Mouse (Mus musculus): ENCODE measurements at regions not wholly inside any gene's neighbourhood (a gene's known extent, or its start where the extent isn't known, plus 50 kb on each side); places are given as distances from the start of the nearest gene placed in this dataset.

DNA sequence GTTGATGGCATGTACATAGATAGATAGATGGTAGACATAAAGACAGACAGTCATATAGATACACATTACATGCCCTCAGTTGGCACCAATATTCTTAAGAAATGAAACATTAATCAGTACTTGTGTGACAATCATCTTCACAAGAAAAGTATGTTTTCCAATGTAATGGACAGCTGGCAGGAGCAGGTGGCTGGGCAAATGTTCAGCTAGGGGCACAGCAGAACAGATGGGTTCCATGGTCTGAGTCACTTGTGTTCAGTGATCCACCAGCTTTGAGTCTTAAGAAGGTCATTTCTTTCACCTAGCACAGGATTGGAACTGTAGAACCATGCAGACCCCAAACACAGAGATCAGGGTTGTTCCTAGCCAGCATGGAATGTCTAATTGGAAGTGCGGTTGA, 2631.2 kb upstream of the 5930422O12Rik start:
- no peak for TF ChIP-seq CEBPB (IDR thresholded peaks at IDR 0.05; ENCODE audit: insufficient read depth, poor library complexity, severe bottlenecking)
- no peak for TF ChIP-seq MYOD1 (IDR thresholded peaks at IDR 0.05; ENCODE audit: control insufficient read depth in 1 of 3, insufficient read length in 2 of 3, low read depth in 2 of 3)
- no peak for TF ChIP-seq POLR2A (IDR thresholded peaks at IDR 0.05; ENCODE audit: insufficient read length, low read depth)
- no peak for TF ChIP-seq MYOG (IDR thresholded peaks at IDR 0.05; ENCODE audit: control insufficient read depth in 1 of 3, insufficient read depth in 1 of 3, insufficient read length in 2 of 3, low read depth in 2 of 3)
- no peak for TF ChIP-seq POLR2AphosphoS2 (IDR thresholded peaks at IDR 0.05; ENCODE audit: insufficient read length, low read depth)
- TF ChIP-seq TCF12 (IDR thresholded peaks at IDR 0.05; ENCODE audit: insufficient read depth, poor library complexity, severe bottlenecking), result no peak
- TF ChIP-seq USF1 (IDR thresholded peaks at IDR 0.05; ENCODE audit: low read depth), result no peak
- no peak for TF ChIP-seq SRF (IDR thresholded peaks at IDR 0.05; ENCODE audit: control insufficient read depth, insufficient read length, low read depth)
- no peak for TF ChIP-seq E2F4 (IDR thresholded peaks at IDR 0.05; ENCODE audit: insufficient read depth)
- no peak for TF ChIP-seq REST (IDR thresholded peaks at IDR 0.05; ENCODE audit: insufficient read depth, insufficient read length)
- TF ChIP-seq MAX (IDR thresholded peaks at IDR 0.05; ENCODE audit: low read depth), result no peak
- no peaks in the 10 kb centered on the region for H3K79me2 ChIP-seq (ENCODE audit: control insufficient read depth, insufficient read depth)
- H3ac ChIP-seq (ENCODE audit: control insufficient read depth, insufficient read length), result no peak overlapping the region
- no peak overlapping the region for H3K4me3 ChIP-seq
- no peaks in the 10 kb centered on the region for H3K27me3 ChIP-seq (ENCODE audit: control insufficient read depth, insufficient read depth, insufficient read length)
- no peaks in the 10 kb centered on the region for H3K36me3 ChIP-seq (ENCODE audit: control insufficient read depth, insufficient read depth)
- no peak overlapping the region for H3K4me2 ChIP-seq (ENCODE audit: low read depth)

DNA sequence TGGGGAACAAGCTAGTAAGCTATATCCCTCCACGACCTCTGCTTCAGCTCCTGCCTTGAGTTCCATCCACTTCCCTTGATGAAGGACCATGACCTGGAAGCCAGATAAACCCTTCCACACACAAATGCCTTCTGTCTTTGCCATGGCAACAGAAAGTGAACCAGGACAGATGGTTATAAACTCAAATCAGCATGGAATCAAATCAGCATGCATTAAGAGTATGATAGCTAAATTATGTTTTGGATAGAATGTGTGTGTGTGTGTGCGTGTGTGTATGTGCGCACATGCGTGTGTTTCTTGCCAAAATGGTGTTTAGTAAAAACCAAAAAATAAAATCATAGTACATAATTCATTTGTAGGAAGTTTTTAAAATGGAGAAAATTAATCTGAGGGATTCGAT, 2611.5 kb upstream of the 5930422O12Rik start:
- H3K4me3 ChIP-seq, result no peak overlapping the region
- H3K27me3 ChIP-seq (ENCODE audit: control insufficient read depth, insufficient read depth, insufficient read length), result no peaks in the 10 kb centered on the region
- TF ChIP-seq CEBPB (IDR thresholded peaks at IDR 0.05; ENCODE audit: insufficient read depth, poor library complexity, severe bottlenecking), result no peak
- TF ChIP-seq MYOG (IDR thresholded peaks at IDR 0.05; ENCODE audit: control insufficient read depth in 1 of 3, insufficient read depth in 1 of 3, insufficient read length in 2 of 3, low read depth in 2 of 3), result no peak
- no peak for TF ChIP-seq MYOD1 (IDR thresholded peaks at IDR 0.05; ENCODE audit: control insufficient read depth in 1 of 3, insufficient read length in 2 of 3, low read depth in 2 of 3)
- TF ChIP-seq E2F4 (IDR thresholded peaks at IDR 0.05; ENCODE audit: insufficient read depth), result no peak
- no peak for TF ChIP-seq POLR2A (IDR thresholded peaks at IDR 0.05; ENCODE audit: insufficient read length, low read depth)
- TF ChIP-seq MAX (IDR thresholded peaks at IDR 0.05; ENCODE audit: low read depth), result no peak
- TF ChIP-seq TCF3 (IDR thresholded peaks at IDR 0.05; ENCODE audit: insufficient read length, low read depth), result no peak
- no peak overlapping the region for H3K4me2 ChIP-seq (ENCODE audit: low read depth)
- H3K36me3 ChIP-seq (ENCODE audit: control insufficient read depth, insufficient read depth), result no peaks in the 10 kb centered on the region
- no peaks in the 10 kb centered on the region for H3K79me2 ChIP-seq (ENCODE audit: control insufficient read depth, insufficient read depth)
- no peak overlapping the region for H3ac ChIP-seq (ENCODE audit: control insufficient read depth, insufficient read length)

DNA sequence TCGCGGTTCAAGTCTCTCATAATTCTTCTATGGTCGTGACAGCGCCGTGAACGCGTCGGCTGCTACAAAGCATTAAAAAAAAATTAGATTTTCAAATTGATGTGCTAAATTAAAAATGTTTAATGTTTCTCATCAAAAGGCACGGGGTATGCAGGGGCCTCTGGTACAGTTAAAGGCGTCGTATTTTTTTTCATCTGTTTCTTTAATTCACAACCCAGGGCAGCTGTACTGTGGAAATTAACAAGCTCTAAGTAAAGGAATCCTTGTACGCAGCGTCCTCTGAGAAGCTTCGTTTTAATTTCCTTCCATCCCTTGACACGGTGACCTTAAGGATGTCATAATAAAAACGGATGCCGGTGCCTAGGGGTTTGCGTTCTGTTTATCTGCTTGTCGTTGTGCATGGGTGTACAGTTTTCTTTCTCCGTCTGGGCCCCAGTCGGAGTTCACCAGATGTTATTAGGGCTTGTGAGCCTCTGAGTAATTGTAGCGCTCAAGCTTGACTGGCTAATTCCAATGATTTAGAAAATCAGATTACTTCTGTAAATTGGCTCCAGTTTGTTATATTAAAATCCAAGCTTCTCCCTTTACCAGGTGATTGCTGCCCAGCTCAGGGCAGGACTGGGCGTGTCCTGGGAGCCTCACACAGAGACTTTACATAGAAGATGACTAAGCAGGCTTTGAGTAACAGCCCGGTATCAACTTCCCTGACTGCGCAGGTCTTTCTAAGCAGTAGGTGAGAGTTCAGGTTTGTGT, 2605.5 kb upstream of the 5930422O12Rik start:
- H3K4me2 ChIP-seq (ENCODE audit: low read depth), result no peak overlapping the region
- no peak overlapping the region for H3ac ChIP-seq (ENCODE audit: control insufficient read depth, insufficient read length)
- H3K79me2 ChIP-seq (ENCODE audit: control insufficient read depth, insufficient read depth), result no peaks in the 10 kb centered on the region
- H3K27me3 ChIP-seq (ENCODE audit: control insufficient read depth, insufficient read depth, insufficient read length), result no peaks in the 10 kb centered on the region
- no peaks in the 10 kb centered on the region for H3K36me3 ChIP-seq (ENCODE audit: control insufficient read depth, insufficient read depth)
- H3K4me3 ChIP-seq, result no peak overlapping the region
- TF ChIP-seq MYOD1 (IDR thresholded peaks at IDR 0.05; ENCODE audit: control insufficient read depth in 1 of 3, insufficient read length in 2 of 3, low read depth in 2 of 3), result no peak
- no peak for TF ChIP-seq E2F4 (IDR thresholded peaks at IDR 0.05; ENCODE audit: insufficient read depth)

DNA sequence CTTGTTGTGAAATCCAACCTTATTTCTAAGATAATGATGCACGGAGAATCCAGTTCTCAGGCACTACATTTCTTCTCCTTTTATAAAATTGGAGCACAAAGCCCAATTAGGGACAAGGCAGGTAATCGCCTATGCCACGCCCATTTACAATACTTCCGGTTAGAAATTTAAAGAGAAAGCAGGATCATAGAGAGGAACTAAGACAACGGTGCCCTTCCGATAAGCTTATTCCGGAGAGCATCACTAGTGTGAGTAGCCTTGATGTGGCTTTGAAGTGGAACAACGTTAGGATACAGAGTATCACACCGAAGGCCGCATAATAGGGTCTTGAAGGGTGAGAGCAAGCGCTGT, 2604.9 kb upstream of the 5930422O12Rik start:
- Histone ChIP-seq H3K36me3 (ENCODE audit: control insufficient read depth, insufficient read depth) (no peaks in the 10 kb centered on the region), H3K4me2 (ENCODE audit: low read depth) (no peak overlapping the region), H3ac (ENCODE audit: control insufficient read depth, insufficient read length) (no peak overlapping the region), H3K79me2 (ENCODE audit: control insufficient read depth, insufficient read depth) (no peaks in the 10 kb centered on the region), H3K4me3 (no peak overlapping the region), H3K27me3 (ENCODE audit: control insufficient read depth, insufficient read depth, insufficient read length) (no peaks in the 10 kb centered on the region)
- no peak for TF ChIP-seq MAX (IDR thresholded peaks at IDR 0.05; ENCODE audit: low read depth)
- no peak for TF ChIP-seq TCF12 (IDR thresholded peaks at IDR 0.05; ENCODE audit: insufficient read depth, poor library complexity, severe bottlenecking)
- no peak for TF ChIP-seq POLR2AphosphoS2 (IDR thresholded peaks at IDR 0.05; ENCODE audit: insufficient read length, low read depth)
- no peak for TF ChIP-seq E2F4 (IDR thresholded peaks at IDR 0.05; ENCODE audit: insufficient read depth)
- no peak for TF ChIP-seq REST (IDR thresholded peaks at IDR 0.05; ENCODE audit: insufficient read depth, insufficient read length)
- no peak for TF ChIP-seq CEBPB (IDR thresholded peaks at IDR 0.05; ENCODE audit: insufficient read depth, poor library complexity, severe bottlenecking)
- no peak for TF ChIP-seq USF1 (IDR thresholded peaks at IDR 0.05; ENCODE audit: low read depth)
- no peak for TF ChIP-seq SRF (IDR thresholded peaks at IDR 0.05; ENCODE audit: control insufficient read depth, insufficient read length, low read depth)
- no peak for TF ChIP-seq MYOG (IDR thresholded peaks at IDR 0.05; ENCODE audit: control insufficient read depth in 1 of 3, insufficient read depth in 1 of 3, insufficient read length in 2 of 3, low read depth in 2 of 3)
- TF ChIP-seq POLR2A (IDR thresholded peaks at IDR 0.05; ENCODE audit: insufficient read length, low read depth), result no peak
- no peak for TF ChIP-seq TCF3 (IDR thresholded peaks at IDR 0.05; ENCODE audit: insufficient read length, low read depth)

DNA sequence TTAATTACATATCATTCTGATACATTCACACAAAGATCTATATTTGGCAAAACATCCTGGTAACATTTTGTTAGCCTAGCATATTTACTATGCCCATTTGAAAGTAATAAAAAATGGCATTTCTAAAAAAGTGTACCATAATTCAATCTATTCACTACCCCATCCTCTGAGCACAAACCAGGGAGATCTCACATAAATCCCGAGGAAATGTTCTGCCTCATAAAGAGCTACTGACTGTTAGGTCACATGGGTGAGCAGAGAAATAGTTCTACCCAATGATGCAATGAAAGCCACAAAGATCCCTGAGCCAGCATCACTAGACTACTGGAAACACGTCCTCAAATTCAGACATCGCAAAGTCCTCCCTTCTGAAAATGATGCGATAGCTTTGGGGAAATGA, 2602.5 kb upstream of the 5930422O12Rik start:
- Histone ChIP-seq H3K36me3 (ENCODE audit: control insufficient read depth, insufficient read depth) (no peaks in the 10 kb centered on the region), H3K79me2 (ENCODE audit: control insufficient read depth, insufficient read depth) (no peaks in the 10 kb centered on the region), H3K4me2 (ENCODE audit: low read depth) (no peak overlapping the region), H3ac (ENCODE audit: control insufficient read depth, insufficient read length) (no peak overlapping the region), H3K27me3 (ENCODE audit: control insufficient read depth, insufficient read depth, insufficient read length) (no peaks in the 10 kb centered on the region), H3K4me3 (no peak overlapping the region)
- TF ChIP-seq E2F4 (IDR thresholded peaks at IDR 0.05; ENCODE audit: insufficient read depth), result no peak
- no peak for TF ChIP-seq TCF3 (IDR thresholded peaks at IDR 0.05; ENCODE audit: insufficient read length, low read depth)
- TF ChIP-seq MYOD1 (IDR thresholded peaks at IDR 0.05; ENCODE audit: control insufficient read depth in 1 of 3, insufficient read length in 2 of 3, low read depth in 2 of 3), result no peak
- TF ChIP-seq POLR2AphosphoS2 (IDR thresholded peaks at IDR 0.05; ENCODE audit: insufficient read length, low read depth), result no peak
- TF ChIP-seq TCF12 (IDR thresholded peaks at IDR 0.05; ENCODE audit: insufficient read depth, poor library complexity, severe bottlenecking), result no peak
- TF ChIP-seq CEBPB (IDR thresholded peaks at IDR 0.05; ENCODE audit: insufficient read depth, poor library complexity, severe bottlenecking), result no peak
- no peak for TF ChIP-seq POLR2A (IDR thresholded peaks at IDR 0.05; ENCODE audit: insufficient read length, low read depth)
- TF ChIP-seq MAX (IDR thresholded peaks at IDR 0.05; ENCODE audit: low read depth), result no peak
- TF ChIP-seq USF1 (IDR thresholded peaks at IDR 0.05; ENCODE audit: low read depth), result no peak
- no peak for TF ChIP-seq SRF (IDR thresholded peaks at IDR 0.05; ENCODE audit: control insufficient read depth, insufficient read length, low read depth)
- no peak for TF ChIP-seq MYOG (IDR thresholded peaks at IDR 0.05; ENCODE audit: control insufficient read depth in 1 of 3, insufficient read depth in 1 of 3, insufficient read length in 2 of 3, low read depth in 2 of 3)
- TF ChIP-seq REST (IDR thresholded peaks at IDR 0.05; ENCODE audit: insufficient read depth, insufficient read length), result no peak
